Mouse (Mus musculus) lung, postnatal 0 days (tissue): ENCODE data around the gene Tbcd.

Experiments used
- CTCF ChIP-seq: IDR thresholded peaks from 2 replicates; pipeline ENCODE4 v1.5.1; 2016; ENCODE audit warnings: antibody characterized with exemption, mild to moderate bottlenecking
- EP300 ChIP-seq: IDR thresholded peaks from 2 replicates; pipeline ENCODE4 v1.6.1; 2016; ENCODE audit warnings: antibody characterized with exemption, mild to moderate bottlenecking, control low read depth

DNA sequence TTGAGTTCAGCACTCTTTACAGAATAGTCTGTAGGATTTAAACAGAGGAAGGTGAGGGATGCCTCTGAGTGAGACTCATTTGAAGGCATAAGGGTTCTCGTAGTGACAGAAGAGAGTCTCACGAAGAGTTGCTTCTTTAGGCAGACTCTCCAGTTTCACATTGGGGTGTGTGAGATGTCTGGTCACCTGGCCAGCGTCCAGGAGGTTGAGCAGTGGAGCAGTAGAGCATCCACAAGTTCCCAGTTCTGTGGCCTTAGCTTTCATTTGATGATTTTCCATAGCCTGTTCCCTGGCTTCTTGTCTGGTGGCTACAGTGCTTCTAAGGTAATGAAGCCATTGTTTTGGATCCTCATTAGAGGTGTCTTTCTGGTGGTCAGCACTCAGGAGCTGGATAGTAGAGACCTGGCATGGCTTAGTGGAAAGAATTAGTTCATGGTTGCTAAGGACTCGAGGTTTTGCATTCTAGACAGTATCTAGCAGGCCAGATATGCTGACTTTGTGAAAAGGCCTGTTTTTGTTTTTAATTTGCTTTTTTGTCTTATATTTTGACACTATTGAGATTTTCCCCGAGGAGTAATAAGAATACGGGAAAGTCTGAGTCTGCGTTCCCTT is 101.2 kb downstream of the Tbcd start:
- TF ChIP-seq CTCF (no peak), EP300 (no peak)
